Mouse (Mus musculus) midbrain, embryonic 11.5 days (tissue): ENCODE measurements around the gene Oxsr1. TPM values are rescaled to one million over a fixed set of nuclear protein-coding genes. Genes with fewer than 3 reads are reported as not detected.
"Not testable (repeated sequence)": the region's sequence is repeated elsewhere in the genome, so short reads cannot be mapped to it uniquely, and the experiment has no call there.

Source experiments
- ATAC-seq: fragments of 200-750 bp; cut with Nextera tagmentation; 2 replicates; pipeline ENCODE4 v1.8.0; 2017; ENCODE audit warnings: moderate TSS enrichment, moderate library complexity; ENCODE audit not compliant: low FRiP score
- DNase-seq: peaks from one replicate; pipeline ENCODE4 v3.0.0; 2015; ENCODE audit warnings: low spot score; ENCODE audit errors: missing footprints
- H3K27ac ChIP-seq: fragments of 300-500 bp; sonication (generic); 2 replicates; pipeline ENCODE4 v1.5.1; 2014; ENCODE audit warnings: low read depth, low read length
- H3K27me3 ChIP-seq: fragments of 300-500 bp; sonication (generic); 2 replicates; pipeline ENCODE4 v1.6.1; 2014; ENCODE audit warnings: mild to moderate bottlenecking, low read length, moderate library complexity, mixed read lengths; ENCODE audit not compliant: control insufficient read depth, insufficient read depth
- H3K36me3 ChIP-seq: fragments of 300-500 bp; sonication (generic); 2 replicates; pipeline ENCODE4 v1.6.1; 2014; ENCODE audit warnings: mild to moderate bottlenecking, low read length, moderate library complexity, mixed read lengths; ENCODE audit not compliant: control insufficient read depth, insufficient read depth
- H3K4me1 ChIP-seq: fragments of 300-500 bp; sonication (generic); 2 replicates; pipeline ENCODE4 v1.6.1; 2014; ENCODE audit warnings: low read length; ENCODE audit not compliant: control insufficient read depth, insufficient read depth
- H3K4me2 ChIP-seq: fragments of 300-500 bp; sonication (generic); 2 replicates; pipeline ENCODE4 v1.6.1; 2014; ENCODE audit warnings: mild to moderate bottlenecking, moderate library complexity
- H3K4me3 ChIP-seq: fragments of 300-500 bp; sonication (generic); 2 replicates; pipeline ENCODE4 v1.5.1; 2014; ENCODE audit warnings: low read depth, low read length
- H3K9ac ChIP-seq: fragments of 300-500 bp; sonication (generic); 2 replicates; pipeline ENCODE4 v1.6.1; 2014; ENCODE audit warnings: low read length
- H3K9me3 ChIP-seq: fragments of 300-500 bp; sonication (generic); 2 replicates; pipeline ENCODE4 v1.6.1; 2016; ENCODE audit warnings: low read length; ENCODE audit not compliant: control insufficient read depth
- WGBS: fragments of 180-500 bp; shearing (Covaris S2); extraction: QIAGEN DNeasy Blood & Tissue Kit; methylation state at CpG from one replicate; pipeline ENCODE4 v1.1.7; 2014; 5-methylcytosine and 5-hydroxymethylcytosine counted together
- polyA plus RNA-seq: library from polyadenylated mRNA; unstranded; fragments of >200 nt; fragmentation: Nextera tagmentation; extraction: Ambion mirVana; gene quantifications from 2 replicates; pipeline ENCODE4 v1.2.1, GENCODE M21; 2014

Gene Oxsr1
- 15.5 and 16.2 TPM in 2 replicates for polyA plus RNA-seq

- Histone ChIP-seq H3K9me3 (no peaks in the 10 kb centered on the region), H3K9ac (peak within 1 kb of the TSS; percentile 79), H3K4me2 (peak within 1 kb of the TSS; percentile 69), H3K4me1 (peaks cover 8% of the 10 kb centered on the region), H3K27me3 (no peaks in the 10 kb centered on the region), H3K36me3 (no peaks in the 10 kb centered on the region), H3K27ac (peak within 1 kb of the TSS; percentile 83), H3K4me3 (peak within 1 kb of the TSS; percentile 87)
- under 1% methylated on average over 75 of the region's 76 CpGs for whole genome bisulfite sequencing
- ATAC-seq (peak; percentile 97), DNase-seq (peak; percentile 99)
Observed at GRCm38 (mm10) chr9:119322289-119323259, at the start of gene Oxsr1. Gene Oxsr1, minus strand, starts transcription at chr9:119322427.

GRCm38 (mm10) chr9:119371251-119371650, 49.0 kb upstream of the Oxsr1 start:
- Histone ChIP-seq H3K4me3 (no peak overlapping the region), H3K9ac (no peak overlapping the region), H3K4me1 (no peaks in the 10 kb centered on the region), H3K27ac (no peak overlapping the region), H3K27me3 (no peaks in the 10 kb centered on the region), H3K36me3 (no peaks in the 10 kb centered on the region), H3K9me3 (no peaks in the 10 kb centered on the region), H3K4me2 (no peak overlapping the region)
- DNase-seq (no peak), ATAC-seq (no peak)
- 87% methylated on average over 4 of the region's 4 CpGs for WGBS

- not testable (repeated sequence) for DNase-seq
Observed at GRCm38 (mm10) chr9:119370770-119371169, 48.5 kb upstream of the Oxsr1 start.

GRCm38 (mm10) chr9:119368367-119368766, 46.1 kb upstream of the Oxsr1 start:
- WGBS: 97% methylated on average over 3 of the region's 3 CpGs
- H3K4me1 ChIP-seq: no peaks in the 10 kb centered on the region
- no peaks in the 10 kb centered on the region for H3K27me3 ChIP-seq
- no peak overlapping the region for H3K4me2 ChIP-seq
- H3K36me3 ChIP-seq: no peaks in the 10 kb centered on the region
- DNase-seq: peak; percentile 17
- no peak for ATAC-seq
- H3K27ac ChIP-seq: no peak overlapping the region
- no peak overlapping the region for H3K4me3 ChIP-seq
- H3K9me3 ChIP-seq: no peaks in the 10 kb centered on the region
- H3K9ac ChIP-seq: no peak overlapping the region

More at GRCm38 (mm10) chr9:119370770-119371169, 48.5 kb upstream of the Oxsr1 start:
- H3K36me3 ChIP-seq, H3K9ac ChIP-seq, H3K4me1 ChIP-seq, H3K4me2 ChIP-seq, H3K9me3 ChIP-seq, H3K27ac ChIP-seq, H3K4me3 ChIP-seq, H3K27me3 ChIP-seq, ATAC-seq: not testable (repeated sequence)
- WGBS: 92% methylated on average over 4 of the region's 4 CpGs

- Histone ChIP-seq H3K4me1 (no peaks in the 10 kb centered on the region), H3K36me3 (no peaks in the 10 kb centered on the region), H3K4me3 (no peak within 1 kb of the TSS), H3K27ac (no peak within 1 kb of the TSS), H3K9me3 (no peaks in the 10 kb centered on the region), H3K4me2 (no peak within 1 kb of the TSS), H3K27me3 (no peaks in the 10 kb centered on the region), H3K9ac (no peak within 1 kb of the TSS)
- ATAC-seq (no peak), DNase-seq (no peak)
- 79% methylated on average over 7 of the region's 7 CpGs for WGBS
Observed at GRCm38 (mm10) chr9:119365284-119365683, 43.1 kb upstream of the Oxsr1 start, which contains the start of gene Slc22a14. Gene Slc22a14, minus strand, starts transcription at chr9:119365553.

GRCm38 (mm10) chr9:119363229-119363628, 41.0 kb upstream of the Oxsr1 start:
- H3K9me3 ChIP-seq: no peaks in the 10 kb centered on the region
- H3K9ac ChIP-seq: no peak overlapping the region
- ATAC-seq (no peak), DNase-seq (no peak)
- H3K4me1 ChIP-seq: no peaks in the 10 kb centered on the region
- no peaks in the 10 kb centered on the region for H3K27me3 ChIP-seq
- WGBS: 92% methylated on average over 12 of the region's 12 CpGs
- no peak overlapping the region for H3K27ac ChIP-seq
- H3K36me3 ChIP-seq: no peaks in the 10 kb centered on the region
- H3K4me3 ChIP-seq: no peak overlapping the region
- no peak overlapping the region for H3K4me2 ChIP-seq

- Histone ChIP-seq H3K27me3 (no peaks in the 10 kb centered on the region), H3K9ac (no peak overlapping the region), H3K36me3 (no peaks in the 10 kb centered on the region), H3K9me3 (no peaks in the 10 kb centered on the region), H3K4me2 (no peak overlapping the region), H3K4me1 (no peaks in the 10 kb centered on the region; the same call in 1 of the 2 replicates), H3K27ac (no peak overlapping the region), H3K4me3 (no peak overlapping the region)
- DNase-seq: no peak
- ATAC-seq: no peak
- 96% methylated on average over 5 of the region's 5 CpGs for WGBS
Observed at GRCm38 (mm10) chr9:119361416-119361815, 39.2 kb upstream of the Oxsr1 start.

GRCm38 (mm10) chr9:119358058-119358429, 35.8 kb upstream of the Oxsr1 start:
- Histone ChIP-seq H3K27ac (no peak overlapping the region), H3K4me2 (peak overlapping the region; percentile 93), H3K4me1 (no peaks in the 10 kb centered on the region; the same call in 1 of the 2 replicates), H3K4me3 (peak overlapping the region; percentile 64), H3K9me3 (no peaks in the 10 kb centered on the region), H3K27me3 (no peaks in the 10 kb centered on the region), H3K36me3 (no peaks in the 10 kb centered on the region), H3K9ac (peak overlapping the region; percentile 77)
- no peak for ATAC-seq
- WGBS: 42% methylated on average over 9 of the region's 9 CpGs
- DNase-seq: no peak
